Mouse (Mus musculus) lung, embryonic 14.5 days (tissue): Measurements from ENCODE around the gene Gm9972. TPM values are rescaled to one million over a fixed set of nuclear protein-coding genes. Genes with fewer than 3 reads are reported as not detected.

Source experiments
- ATAC-seq: fragments of 200-750 bp; cut with Nextera tagmentation; 2 replicates; pipeline ENCODE4 v1.8.0; 2017; ENCODE audit warnings: mild to moderate bottlenecking, moderate TSS enrichment, moderate library complexity; ENCODE audit not compliant: insufficient read depth
- DNase-seq: peaks from one replicate; pipeline ENCODE4 v3.0.0-alpha.2; 2015
- H3K27ac ChIP-seq: fragments of 300-500 bp; sonication (generic); 2 replicates; pipeline ENCODE4 v1.5.1; 2014; ENCODE audit warnings: low read depth, mild to moderate bottlenecking, moderate library complexity
- H3K27me3 ChIP-seq: fragments of 300-500 bp; sonication (generic); 2 replicates; pipeline ENCODE4 v1.6.1; 2014; ENCODE audit warnings: low read length, control low read depth; ENCODE audit not compliant: insufficient read depth
- H3K36me3 ChIP-seq: fragments of 300-500 bp; sonication (generic); 2 replicates; pipeline ENCODE4 v1.6.1; 2014; ENCODE audit warnings: control low read depth; ENCODE audit not compliant: insufficient read depth
- H3K4me1 ChIP-seq: fragments of 300-500 bp; sonication (generic); 2 replicates; pipeline ENCODE4 v1.6.1; 2014; ENCODE audit warnings: antibody characterized with exemption, control low read depth; ENCODE audit not compliant: insufficient read depth
- H3K4me2 ChIP-seq: fragments of 300-500 bp; sonication (generic); 2 replicates; pipeline ENCODE4 v1.6.1; 2014; ENCODE audit warnings: mild to moderate bottlenecking
- H3K4me3 ChIP-seq: fragments of 300-500 bp; sonication (generic); 2 replicates; pipeline ENCODE4 v1.5.1; 2014; ENCODE audit warnings: low read depth, low read length
- H3K9ac ChIP-seq: fragments of 300-500 bp; sonication (generic); 2 replicates; pipeline ENCODE4 v1.6.1; 2014
- H3K9me3 ChIP-seq: fragments of 300-500 bp; sonication (generic); 2 replicates; pipeline ENCODE4 v1.6.1; 2016; ENCODE audit warnings: low read depth, low read length, control low read depth
- CTCF ChIP-seq: IDR thresholded peaks from 2 replicates; pipeline ENCODE4 v1.5.1; 2016; ENCODE audit warnings: antibody characterized with exemption, low read depth
- WGBS: fragments of 180-500 bp; shearing (Covaris S2); extraction: QIAGEN DNeasy Blood & Tissue Kit; methylation state at CpG from one replicate; pipeline ENCODE4 v1.1.7; 2014; 5-methylcytosine and 5-hydroxymethylcytosine counted together
- polyA plus RNA-seq: library from polyadenylated mRNA; unstranded; fragments of >200 nt; fragmentation: Nextera tagmentation; extraction: Ambion mirVana; gene quantifications from 2 replicates; pipeline ENCODE4 v1.2.1, GENCODE M21; 2014

The Gm9972 gene
- polyA plus RNA-seq, 1 experiment from 2014 or later, result not detected

- ATAC-seq, result no peak
- 47% methylated on average over 1 of the region's 1 CpGs for WGBS
- no peak for DNase-seq
- Histone ChIP-seq H3K9me3 (no peaks in the 10 kb centered on the region), H3K4me3 (no peak overlapping the region), H3K4me2 (no peak overlapping the region), H3K36me3 (no peaks in the 10 kb centered on the region), H3K9ac (no peak overlapping the region), H3K27me3 (no peaks in the 10 kb centered on the region), H3K27ac (no peak overlapping the region), H3K4me1 (no peaks in the 10 kb centered on the region)
- TF ChIP-seq CTCF, result no peak
Measured at GRCm38 (mm10) chr11:43049363-43049762, 13.8 kb downstream of the Gm9972 start.

DNA sequence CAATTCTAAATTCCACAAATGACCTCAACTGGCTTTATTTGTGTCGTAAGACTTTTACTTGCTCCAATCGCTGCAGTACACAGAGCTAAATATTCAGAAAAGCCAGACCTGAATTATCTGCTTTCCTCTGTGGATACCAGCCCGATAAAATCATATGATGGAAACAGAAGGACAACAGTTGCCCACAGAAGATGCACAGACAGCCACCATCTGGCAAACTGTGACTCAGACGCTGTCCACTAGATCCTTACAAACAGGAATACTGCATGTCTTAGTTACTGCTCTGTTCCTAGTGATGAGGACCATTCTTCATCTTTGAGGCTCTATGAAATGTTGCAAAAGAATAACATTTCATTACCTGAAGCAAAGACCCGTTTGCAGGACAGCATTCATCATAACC lies 19.4 kb downstream of the Gm9972 start:
- H3K27ac ChIP-seq, result no peak overlapping the region
- H3K4me3 ChIP-seq, result no peak overlapping the region
- DNase-seq (no peak), ATAC-seq (no peak)
- no peaks in the 10 kb centered on the region for H3K27me3 ChIP-seq
- H3K36me3 ChIP-seq, result no peaks in the 10 kb centered on the region
- H3K4me1 ChIP-seq, result no peaks in the 10 kb centered on the region
- no peak overlapping the region for H3K4me2 ChIP-seq
- TF ChIP-seq CTCF, result no peak
- WGBS, result 84% methylated on average over 5 of the region's 5 CpGs
- H3K9ac ChIP-seq, result no peak overlapping the region
- no peaks in the 10 kb centered on the region for H3K9me3 ChIP-seq

- no peak overlapping the region for H3K4me2 ChIP-seq
- H3K9me3 ChIP-seq, result no peaks in the 10 kb centered on the region
- no peak overlapping the region for H3K4me3 ChIP-seq
- WGBS, result 38% methylated on average over 5 of the region's 5 CpGs
- H3K36me3 ChIP-seq, result no peaks in the 10 kb centered on the region
- TF ChIP-seq CTCF, result no peak
- H3K4me1 ChIP-seq, result no peaks in the 10 kb centered on the region
- H3K9ac ChIP-seq, result no peak overlapping the region
- no peaks in the 10 kb centered on the region for H3K27me3 ChIP-seq
- no peak for ATAC-seq
- no peak overlapping the region for H3K27ac ChIP-seq
- DNase-seq, result no peak
Measured at GRCm38 (mm10) chr11:43059437-43059970, 24.0 kb downstream of the Gm9972 start.

DNA sequence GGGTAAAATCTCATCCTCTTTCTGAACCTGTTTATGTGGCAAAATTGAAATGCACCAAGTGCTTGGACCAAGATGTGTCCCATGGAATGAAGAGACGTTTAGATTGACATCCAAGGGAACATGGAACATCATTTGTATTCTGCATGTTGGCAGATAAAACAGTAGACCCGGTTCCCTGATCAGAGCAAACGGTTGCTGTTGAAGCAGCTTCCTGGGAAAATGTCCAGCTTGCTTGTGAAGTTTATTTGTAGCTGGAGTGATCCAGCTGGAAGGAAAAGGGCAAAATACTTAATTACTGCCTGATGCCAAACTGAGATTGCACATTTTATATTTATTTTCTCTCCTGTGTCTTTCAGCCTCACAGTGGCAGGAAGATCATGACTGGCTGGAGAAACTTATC lies 26.7 kb downstream of the Gm9972 start:
- no peaks in the 10 kb centered on the region for H3K27me3 ChIP-seq
- TF ChIP-seq CTCF, result no peak
- ATAC-seq (no peak), DNase-seq (peak; percentile 56)
- no peaks in the 10 kb centered on the region for H3K4me1 ChIP-seq
- H3K9ac ChIP-seq, result no peak overlapping the region
- H3K4me3 ChIP-seq, result no peak overlapping the region
- H3K4me2 ChIP-seq, result no peak overlapping the region
- no peaks in the 10 kb centered on the region for H3K9me3 ChIP-seq
- H3K36me3 ChIP-seq, result no peaks in the 10 kb centered on the region
- 31% methylated on average over 3 of the region's 3 CpGs for WGBS
- no peak overlapping the region for H3K27ac ChIP-seq

DNA sequence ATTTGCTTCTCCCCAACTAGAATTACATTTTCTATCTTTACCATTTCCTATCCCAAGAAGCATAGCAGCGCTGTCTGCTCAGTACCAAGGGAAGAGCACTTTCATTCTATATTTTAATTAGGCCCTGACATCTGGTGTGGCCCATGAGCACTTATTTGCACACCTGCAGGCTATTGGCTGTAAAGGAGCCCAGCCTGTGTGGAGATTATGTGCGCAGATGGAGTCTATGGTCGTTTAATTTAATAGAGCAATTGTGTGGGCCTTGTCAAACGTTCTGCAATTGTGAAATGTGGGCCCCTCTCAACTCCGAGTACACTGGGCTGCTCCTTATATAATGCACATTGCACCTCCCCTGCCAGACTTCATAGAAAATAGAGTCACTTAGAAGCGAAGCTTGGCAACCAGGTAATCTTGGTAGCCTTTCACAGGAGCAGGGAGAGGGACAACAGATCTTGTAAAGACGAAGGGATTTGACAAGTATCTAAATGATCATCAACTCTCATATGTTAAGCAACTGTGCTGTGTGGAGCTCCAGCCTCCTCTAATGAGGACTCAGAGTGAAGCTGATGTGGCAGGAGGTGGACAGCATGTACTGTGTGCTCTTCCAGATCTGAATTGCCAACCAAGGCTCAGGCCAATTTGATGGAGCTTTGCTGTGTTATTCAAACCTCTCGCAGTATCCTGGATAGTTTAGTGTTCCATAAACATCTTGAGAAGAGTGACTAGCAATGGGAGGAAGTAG lies 50.9 kb downstream of the Gm9972 start:
- Histone ChIP-seq H3K36me3 (no peaks in the 10 kb centered on the region), H3K4me3 (no peak overlapping the region), H3K4me2 (no peak overlapping the region), H3K27ac (no peak overlapping the region), H3K9me3 (no peaks in the 10 kb centered on the region), H3K4me1 (no peaks in the 10 kb centered on the region), H3K27me3 (no peaks in the 10 kb centered on the region), H3K9ac (no peak overlapping the region)
- no peak for TF ChIP-seq CTCF
- DNase-seq (no peak), ATAC-seq (no peak)
- WGBS, result 72% methylated on average over 8 of the region's 8 CpGs

Other genes starting within 250 kb of the Gm9972 start
- gene Atp10b, start 114.1 kb downstream of the Gm9972 start, polyA plus RNA-seq, result 0.16 and 0.46 TPM in 2 replicates